Mouse (Mus musculus) hematopoietic stem cell, adult 5-6 weeks (primary cell): Measurements from ENCODE around the gene Ccn1. TPM values are rescaled to one million over a fixed set of nuclear protein-coding genes. Genes with fewer than 3 reads are reported as not detected.
A peak's percentile ranks its signal among the peaks of the same experiment; 100 is the strongest.

Experiments
- ATAC-seq, 2 experiments: fragments of 125-278 bp in 1 of 2; replicated peaks in 1 of 2; 2 replicates each; pipeline ENCODE4 v1.8.0; 2016 to 2017; ENCODE audit warnings: inconsistent platforms in 2 of 2, mild to moderate bottlenecking in 2 of 2, moderate number of reproducible peaks in 2 of 2, low read depth in 1 of 2, moderate TSS enrichment in 1 of 2; ENCODE audit not compliant: low FRiP score in 2 of 2, poor library complexity in 2 of 2, severe bottlenecking in 2 of 2, insufficient read depth in 1 of 2, low TSS enrichment in 1 of 2
- total RNA-seq: library from RNA; stranded (forward); fragments of 172-1452, 232-1000 nt; gene quantifications from 2 replicates; pipeline ENCODE4 v1.2.3, GENCODE M21; 2017

Gene Ccn1
- total RNA-seq, 1 experiment from 2014 or later: not detected

GRCm38 (mm10) chr3:145652322-145653131 lies 2.7 kb upstream of the Ccn1 start:
- no peak for ATAC-seq

DNA sequence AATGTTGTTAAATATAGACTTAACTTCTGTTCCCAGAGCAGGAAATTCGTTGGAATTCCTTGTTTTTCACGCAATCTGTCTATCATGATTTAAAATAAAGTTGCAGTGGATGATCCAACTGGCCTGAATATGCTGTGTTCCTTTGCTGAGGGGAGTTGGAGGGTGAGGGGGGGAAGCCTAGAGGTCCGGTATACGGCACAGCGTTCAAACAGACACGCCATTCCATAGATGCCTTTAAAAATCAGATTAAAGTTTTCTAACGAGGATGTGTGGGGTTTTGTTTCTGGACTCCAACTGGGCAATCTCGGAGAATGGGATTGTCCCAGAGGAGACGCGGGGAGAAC lies 2.2 kb upstream of the Ccn1 start:
- no peak for ATAC-seq

DNA sequence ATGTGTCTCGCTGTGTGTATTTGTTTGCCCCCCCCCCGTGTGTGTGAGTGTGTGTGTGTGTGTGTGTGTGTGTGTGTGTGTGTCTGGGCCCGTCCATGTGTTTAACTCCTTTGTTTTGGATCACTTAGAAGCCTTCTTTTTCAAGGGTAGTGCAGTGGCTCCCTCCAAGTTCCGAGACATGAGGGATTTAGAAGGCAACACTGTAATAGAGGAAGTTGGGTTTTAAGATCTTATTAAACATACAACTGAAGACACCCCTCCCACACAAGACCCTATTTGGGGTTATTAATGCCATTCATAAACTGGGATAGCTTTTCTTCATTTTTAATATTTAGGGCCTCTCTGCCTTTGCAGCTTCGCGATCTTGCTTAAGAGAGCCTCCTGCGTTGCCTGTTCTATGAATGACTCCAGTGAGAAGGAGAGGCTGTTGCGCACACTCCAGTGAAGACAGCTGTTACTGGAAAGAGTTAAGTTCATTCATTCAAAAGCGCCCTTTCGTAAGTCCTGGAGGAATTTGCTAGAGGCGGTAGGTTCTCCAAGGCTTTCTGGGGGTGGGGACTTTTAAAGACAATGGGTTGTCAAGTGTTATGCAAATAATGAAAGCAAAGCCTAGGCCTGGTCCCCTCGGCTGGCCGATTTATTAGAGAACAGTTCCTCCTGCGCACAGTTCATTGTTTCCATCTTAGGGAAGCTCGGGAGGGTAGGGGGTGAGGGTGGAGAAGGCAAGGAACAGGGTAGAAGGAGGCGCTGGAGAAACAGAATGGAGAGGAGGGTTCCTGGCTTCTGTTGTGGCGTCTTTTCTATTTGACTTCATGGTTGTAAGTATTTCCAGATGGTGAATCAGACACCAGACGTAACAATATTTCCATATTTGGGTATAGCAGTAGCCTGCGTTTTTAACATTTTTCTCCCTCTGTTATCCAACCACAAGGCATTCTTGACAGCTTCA lies 1.5 kb upstream of the Ccn1 start:
- ATAC-seq: no peak

DNA sequence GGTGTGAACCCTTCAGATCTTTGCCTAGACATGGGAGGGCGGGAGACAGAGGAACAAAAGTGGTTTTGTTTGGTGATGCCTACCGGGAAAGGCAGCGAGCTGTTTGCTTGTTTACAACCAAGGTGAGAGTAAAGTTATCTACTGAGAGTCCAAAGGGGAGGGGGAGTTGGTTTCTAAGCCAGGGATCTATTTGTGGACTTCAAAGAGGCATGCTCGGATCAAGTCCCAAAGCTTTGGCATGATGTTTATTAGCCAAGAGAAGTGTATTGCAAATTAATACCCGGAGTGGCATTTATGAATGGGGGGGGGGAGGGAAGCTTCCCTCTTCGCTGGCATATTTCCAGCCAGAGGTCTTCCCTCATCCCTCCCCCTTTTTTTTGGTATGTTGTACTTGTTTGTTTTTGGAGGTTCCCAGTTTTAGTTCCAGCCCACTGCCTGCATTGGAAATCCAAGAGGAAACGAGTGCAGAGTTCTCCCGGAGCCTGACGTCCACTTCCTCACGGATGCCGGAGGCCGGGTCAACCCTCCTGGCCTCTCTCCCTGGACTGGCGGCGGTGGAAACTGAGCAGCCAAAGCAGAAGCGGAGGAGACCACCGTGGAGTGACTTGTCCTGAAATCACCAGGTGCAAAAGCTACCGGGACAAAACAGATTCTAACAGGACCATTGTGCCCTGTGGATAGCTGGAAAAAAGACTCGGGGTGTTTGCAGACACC lies 674 bp upstream of the Ccn1 start:
- no peak for ATAC-seq

DNA sequence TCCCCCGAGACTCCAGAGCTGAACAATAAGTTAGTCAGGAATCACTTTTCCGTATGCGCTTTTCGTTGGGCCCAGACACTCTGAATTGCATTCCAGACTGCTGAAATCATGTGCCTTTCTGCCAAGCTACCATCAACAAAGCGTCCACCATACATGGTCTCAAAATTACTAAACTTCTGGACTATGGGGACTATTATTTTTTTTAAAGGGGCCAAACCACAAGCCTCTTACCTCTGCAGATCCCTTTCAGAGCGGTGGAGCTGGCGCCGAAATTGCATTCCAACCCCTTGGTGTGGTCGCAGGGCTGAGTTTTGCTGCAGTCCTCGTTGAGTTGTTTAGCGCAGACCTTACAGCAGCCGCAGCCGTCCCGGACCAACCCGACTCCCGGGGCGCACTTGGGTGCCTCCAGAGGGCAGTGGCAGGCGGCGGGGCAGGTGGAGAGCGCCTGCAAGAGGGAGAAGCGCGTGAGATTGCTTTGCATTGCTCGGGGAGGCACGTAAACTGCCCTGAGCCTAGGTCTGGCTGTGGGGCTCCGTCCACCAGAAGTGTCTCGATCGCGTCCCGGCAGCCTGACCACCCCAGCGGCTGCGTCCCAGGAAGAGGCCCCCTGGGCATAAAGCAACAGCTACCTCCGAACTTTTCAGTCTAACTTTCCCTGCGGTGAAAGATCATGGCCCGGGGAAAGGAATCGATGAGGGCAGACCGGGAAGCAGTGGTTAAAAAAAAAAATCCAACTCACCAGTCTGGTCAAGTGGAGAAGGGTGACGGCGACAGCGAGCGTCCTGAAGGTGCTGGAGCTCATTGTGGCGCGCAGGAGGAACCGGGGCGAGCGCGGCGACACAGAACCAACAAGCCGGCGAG lies 560 bp downstream of the Ccn1 start:
- 0 out of 4 replicates have a peak, but pooled peaks of 1 of the 2 experiments have one; percentile 34 for ATAC-seq

GRCm38 (mm10) chr3:145648097-145648931 lies 1.5 kb downstream of the Ccn1 start:
- peak; percentile 35 to 49; a peak in 1 of 4 replicates for ATAC-seq

DNA sequence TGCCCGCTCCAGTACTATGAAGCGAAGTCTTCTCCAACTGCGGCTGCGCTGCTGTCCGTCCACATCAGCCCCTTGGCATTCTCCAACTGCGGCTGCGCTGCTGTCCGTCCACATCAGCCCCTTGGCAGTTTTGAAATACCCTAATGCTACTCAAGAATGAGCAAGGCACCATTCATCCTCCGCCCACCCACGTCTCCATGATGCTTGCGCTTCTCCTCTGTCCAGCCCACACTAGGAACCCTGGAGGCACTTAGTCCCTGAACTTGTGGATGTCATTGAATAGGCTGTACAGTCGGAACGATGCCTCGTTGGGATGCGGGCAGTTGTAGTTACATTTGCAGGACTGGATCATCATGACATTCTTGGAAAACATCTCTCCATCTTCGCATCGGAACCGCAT lies 2.4 kb downstream of the Ccn1 start:
- no peak for ATAC-seq

DNA sequence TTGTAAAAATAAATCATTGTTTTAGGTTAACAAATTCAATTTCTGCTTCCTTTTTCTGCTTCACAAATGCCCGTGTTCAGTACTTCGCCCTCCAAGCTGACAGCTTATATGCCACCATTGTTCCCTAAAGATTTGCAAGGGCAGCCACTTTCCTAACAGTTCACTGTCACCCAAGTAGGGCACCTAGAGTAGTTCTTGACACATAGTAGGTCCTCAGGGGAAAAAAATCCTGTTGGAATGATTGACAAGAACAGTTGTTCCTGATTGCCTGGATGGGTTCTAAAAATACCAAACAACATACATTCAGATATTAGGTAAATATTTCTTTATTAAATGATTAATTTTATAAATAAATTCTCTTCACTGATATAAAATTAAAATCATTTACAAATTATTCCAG lies 3.1 kb downstream of the Ccn1 start:
- ATAC-seq: no peak

DNA sequence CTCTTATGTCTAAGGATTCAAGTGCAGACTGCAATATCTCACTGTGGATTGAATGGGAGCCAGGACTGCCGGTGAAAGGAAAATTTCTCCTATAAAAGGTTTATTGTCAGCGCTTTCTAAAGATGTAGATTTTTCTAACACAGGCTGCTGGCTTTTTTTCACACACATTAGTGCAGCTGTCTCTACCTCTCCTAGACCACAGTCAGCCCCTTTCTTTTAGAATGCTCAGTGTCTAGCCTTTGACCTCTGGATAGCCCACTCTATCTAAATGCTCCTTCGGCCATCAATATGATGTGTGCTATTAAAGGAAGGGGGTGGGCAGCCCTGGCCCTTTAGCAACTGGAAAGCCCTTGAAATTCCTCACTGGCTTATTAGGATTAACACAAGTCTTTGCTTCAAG lies 3.8 kb downstream of the Ccn1 start:
- ATAC-seq: no peak

- ATAC-seq: no peak
These were observed 4.3 kb downstream of the Ccn1 start for GRCm38 (mm10) chr3:145645463-145645862.

- ATAC-seq: no peak
These were observed 6.9 kb downstream of the Ccn1 start for GRCm38 (mm10) chr3:145642861-145643260.

- no peak for ATAC-seq
These were observed 7.9 kb downstream of the Ccn1 start for GRCm38 (mm10) chr3:145641878-145642277.

GRCm38 (mm10) chr3:145641036-145641685 lies 8.6 kb downstream of the Ccn1 start:
- ATAC-seq: no peak

DNA sequence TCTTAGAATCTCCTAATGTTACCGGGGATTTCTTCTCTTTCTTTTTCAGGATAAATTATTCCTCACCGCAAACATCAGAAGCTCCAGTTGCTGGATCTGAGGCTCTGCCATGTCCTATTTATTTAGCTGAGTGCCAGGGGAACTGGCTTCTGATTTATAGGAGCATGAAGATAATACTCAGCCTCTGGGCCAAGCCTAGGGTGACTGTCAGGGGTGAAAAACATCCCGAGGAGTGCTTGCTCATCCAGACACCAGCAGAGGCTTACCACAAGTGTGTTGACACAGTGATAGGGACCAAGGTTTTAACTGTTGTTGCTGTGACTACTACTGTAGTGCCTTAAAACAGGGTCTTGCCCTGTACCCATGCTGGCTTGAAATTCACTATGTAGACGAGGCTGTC lies 9.2 kb downstream of the Ccn1 start:
- ATAC-seq: no peak

GRCm38 (mm10) chr3:145640170-145640569 lies 9.6 kb downstream of the Ccn1 start:
- ATAC-seq: no peak
